In genomic region chr15:79952504-79953231, GRCm38 (mm10) we compare ENCODE assay signal across 8 mouse cellular contexts. TPM values are rescaled to one million over a fixed set of nuclear protein-coding genes. Genes with fewer than 3 reads are reported as not detected.
A peak's percentile ranks its signal among the peaks of the same experiment; 100 is the strongest.
DNase-seq lines count a peak whose midpoint lies in the region; ATAC-seq and TF ChIP-seq lines count a peak whose summit lies in the region.

No protein-coding gene starts in this region.

- no peak for ATAC-seq in Patski
- no peak for ATAC-seq in limb, embryonic 15.5 days (ENCODE audit: insufficient number of reproducible peaks, low FRiP score, low TSS enrichment, low read depth)

- H3K4me2 ChIP-seq in limb, embryonic 15.5 days, result no peak overlapping the region

- 47% methylated on average over 11 of the region's 11 CpGs for WGBS in limb, embryonic 15.5 days

- no peak for TF ChIP-seq CTCF in Patski (IDR thresholded peaks at IDR 0.05)

- H3K36me3 ChIP-seq in limb, embryonic 15.5 days, result no peaks in the 10 kb centered on the region

- CTCF ChIA-PET in Patski (lab: Charles Lee), result interaction anchor here (1.7 to 15.7 kb wide), 2 partner anchors 59 to 124 kb away, joined by 5 to 226 read pairs; no protein-coding TSS in a partner anchor

- H3K9ac ChIP-seq in limb, embryonic 15.5 days, result no peak overlapping the region

- intact Hi-C loops in heart, postnatal 10 days (cut with DNase I), result no loop called here

- in situ Hi-C loops in Patski (cut with MboI; ENCODE audit: low pct_unique_long_range_greater_than_20kb), result loop anchor here (5.0 kb wide), 1 partner anchor 40 kb away; no protein-coding TSS in a partner anchor

- H3K9me3 ChIP-seq in limb, embryonic 15.5 days, result no peaks in the 10 kb centered on the region

- no peaks in the 10 kb centered on the region for H3K27me3 ChIP-seq in Patski
- no peaks in the 10 kb centered on the region for H3K27me3 ChIP-seq in limb, embryonic 15.5 days

- H3K4me1 ChIP-seq in limb, embryonic 15.5 days, result peaks cover 44% of the 10 kb centered on the region

- POLR2A ChIA-PET in Patski (lab: Charles Lee), result interaction anchor here (0.8 to 5.0 kb wide), 4 partner anchors 47 to 61 kb away, joined by 3 to 71 read pairs (median 8); partner anchors contain the start of gene Pdgfb

- no peak overlapping the region for H3K4me3 ChIP-seq in limb, embryonic 15.5 days

- H3K27ac ChIP-seq in limb, embryonic 15.5 days, result peak overlapping the region; percentile 30

- DNase-seq in 3T3-L1 (ENCODE audit: low read depth, low spot score), result peak; percentile 56
- DNase-seq in Patski (ENCODE audit: low read depth, low spot score), result peak; percentile 35
- DNase-seq in heart, postnatal 10 days, result peak; percentile 45 to 60
- DNase-seq in urinary bladder, postnatal 14 days (ENCODE audit: low spot score), result no peak
- DNase-seq in cerebellum, postnatal 25 days, result no peak
- DNase-seq in gastrocnemius, adult 8-10 months (ENCODE audit: low spot score in 2 of 2), result no peak
- no peak for DNase-seq in thymus, postnatal 4 days

RNA-seq across cellular contexts. Expression of gene Cbx7, which starts 18.3 kb away (rescaled TPM):
- 8.9 TPM for polyA plus RNA-seq in Patski (2021)
- total RNA-seq in heart, postnatal 10 days (2021), result 1 to 10 TPM; 3.0 to 3.8 TPM
- 2.4 and 2.8 TPM in 2 replicates for polyA plus RNA-seq in limb, embryonic 15.5 days (2015; fragmentation: Nextera tagmentation; extraction: Ambion mirVana)
- total RNA-seq in gastrocnemius, adult 8-10 months (2022), result 10 to 100 TPM; 19.1 to 26.4 (median 20.8) TPM

Comparison
In these comparisons a context has a peak if more than half of its experiments do, and no peak if none do; other contexts are left out.
1. DNase-seq: peak in 3T3-L1 (single experiment), Patski (single experiment) and heart, postnatal 10 days (2 of 2); none in urinary bladder, postnatal 14 days (single experiment), cerebellum, postnatal 25 days (0 of 2), gastrocnemius, adult 8-10 months (0 of 2) and thymus, postnatal 4 days (single experiment).
2. RNA of gene Cbx7, which starts 18.3 kb away (total RNA-seq): 19.1 to 26.4 TPM in gastrocnemius, adult 8-10 months; 3.0 to 3.8 TPM in heart, postnatal 10 days; every median in the first group is over 4 times any median in the second.